Mouse (Mus musculus): ENCODE measurements around the gene Tas2r135. TPM values are rescaled to one million over a fixed set of nuclear protein-coding genes. Genes with fewer than 3 reads are reported as not detected.

Gene Tas2r135
- polyA plus RNA-seq, 1 experiment from 2014 or later: not detected

DNA sequence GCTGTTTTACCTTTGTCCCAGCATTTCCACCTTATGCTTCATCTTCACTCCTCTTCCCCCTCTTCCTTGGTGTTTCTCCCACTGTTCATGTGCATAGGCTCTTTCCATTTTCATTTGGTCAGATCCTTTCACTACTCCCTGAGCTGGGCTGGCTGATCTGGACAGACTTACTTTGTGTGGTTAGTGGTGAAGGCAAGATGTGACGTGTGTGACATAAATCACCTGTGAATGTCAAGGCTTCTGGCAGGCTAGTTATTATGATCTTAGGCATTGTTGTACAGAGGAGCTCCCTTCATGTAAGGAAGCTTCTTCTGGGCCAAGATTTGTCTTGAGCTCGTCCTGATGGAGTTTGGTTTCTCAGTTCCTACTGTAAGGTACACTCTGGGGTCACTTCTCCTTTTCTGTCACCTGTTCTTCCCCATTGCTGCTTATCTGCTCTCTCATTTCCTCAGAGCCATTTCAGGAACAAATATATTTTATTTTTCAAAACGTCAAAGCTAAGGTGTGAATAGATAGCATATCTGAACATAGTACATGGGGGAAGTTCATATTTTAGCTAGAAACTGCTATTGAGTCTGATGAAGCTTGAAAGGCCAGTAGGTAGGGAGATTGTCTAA, 8.1 kb upstream of the Tas2r135 start:
- WGBS: 79% methylated on average over 3 of the region's 3 CpGs
- Histone ChIP-seq H3K4me3 (no peak overlapping the region), H3K4me2 (no peak overlapping the region), H3K4me1 (no peaks in the 10 kb centered on the region), H3K9ac (no peak overlapping the region), H3K27ac (no peak overlapping the region), H3K9me3 (replicated peaks) (no peaks in the 10 kb centered on the region), H3K36me3 (ENCODE audit: poor library complexity, severe bottlenecking) (no peaks in the 10 kb centered on the region), H3K27me3 (no peaks in the 10 kb centered on the region)
- ATAC-seq: no peak

DNA sequence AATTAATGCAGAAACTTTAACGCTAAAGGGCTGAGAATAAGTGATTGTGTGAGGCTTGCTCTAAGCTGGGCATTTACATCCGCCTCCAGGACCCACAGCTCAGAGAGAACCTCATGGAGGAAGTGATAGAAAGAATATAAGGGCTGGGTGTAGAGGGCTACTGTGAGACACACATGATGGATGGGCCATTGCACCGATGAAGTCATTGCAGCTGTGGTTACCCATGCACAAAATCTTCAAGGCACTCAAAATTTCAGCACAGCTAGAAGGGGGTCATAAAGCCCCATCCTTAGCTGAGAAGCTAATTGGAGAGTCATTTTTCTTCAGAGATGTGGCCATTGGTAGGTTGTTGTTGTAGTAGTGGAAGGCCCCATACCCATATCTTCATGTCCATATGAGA, 6.9 kb upstream of the Tas2r135 start:
- H3K4me2 ChIP-seq: no peak overlapping the region
- H3K9me3 ChIP-seq (replicated peaks): no peaks in the 10 kb centered on the region
- no peak for ATAC-seq
- H3K4me1 ChIP-seq: no peaks in the 10 kb centered on the region
- no peak overlapping the region for H3K4me3 ChIP-seq
- no peak overlapping the region for H3K9ac ChIP-seq
- no peak overlapping the region for H3K27ac ChIP-seq
- H3K27me3 ChIP-seq: no peaks in the 10 kb centered on the region
- H3K36me3 ChIP-seq (ENCODE audit: poor library complexity, severe bottlenecking): no peaks in the 10 kb centered on the region
- 87% methylated on average over 3 of the region's 3 CpGs for WGBS

DNA sequence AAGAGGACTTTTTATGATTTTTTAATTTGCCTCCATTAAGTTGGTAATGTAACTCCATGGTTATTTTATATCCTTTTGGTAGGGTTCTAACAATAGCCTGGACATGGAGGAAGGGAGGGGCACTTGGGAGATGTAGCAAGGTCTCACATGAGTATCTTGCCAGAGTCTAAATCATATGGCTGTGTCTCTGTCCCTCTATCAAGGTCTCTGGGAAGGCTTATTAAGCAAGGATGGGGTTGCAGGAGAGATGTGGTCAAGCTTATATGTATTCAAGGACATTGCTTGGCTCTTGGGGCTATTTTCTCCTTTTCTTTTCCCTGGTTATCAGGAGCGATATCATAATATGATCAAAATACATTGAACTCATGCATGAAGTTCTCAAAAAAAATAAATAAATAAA, 6.2 kb upstream of the Tas2r135 start:
- Histone ChIP-seq H3K27me3 (no peaks in the 10 kb centered on the region), H3K4me2 (no peak overlapping the region), H3K27ac (no peak overlapping the region), H3K9ac (no peak overlapping the region), H3K9me3 (replicated peaks) (no peaks in the 10 kb centered on the region), H3K4me1 (no peaks in the 10 kb centered on the region), H3K36me3 (ENCODE audit: poor library complexity, severe bottlenecking) (no peaks in the 10 kb centered on the region), H3K4me3 (no peak overlapping the region)
- ATAC-seq: no peak
- 96% methylated on average over 1 of the region's 1 CpGs for WGBS

DNA sequence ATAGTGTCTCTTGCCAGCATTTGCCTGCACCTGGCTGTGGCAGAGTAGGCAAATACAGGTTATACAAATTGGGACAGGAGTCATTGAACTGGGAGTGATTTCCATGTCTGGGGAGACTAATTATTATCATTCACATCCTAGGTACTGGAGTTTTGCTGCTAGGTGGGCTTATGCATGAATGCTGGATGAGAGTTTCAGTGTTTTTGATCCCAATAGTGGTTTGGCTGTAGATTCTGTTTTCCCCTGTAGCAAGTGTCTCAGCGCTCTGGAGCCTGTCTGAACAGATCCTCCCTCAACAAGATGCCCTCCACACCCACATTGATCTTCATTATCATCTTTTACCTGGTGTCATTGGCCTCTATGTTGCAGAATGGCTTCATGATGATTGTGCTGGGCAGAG, 5.3 kb upstream of the Tas2r135 start, which contains the start of gene Tas2r143:
Gene Tas2r143, plus strand, starts transcription at position 301 of the 400 bp plus-strand sequence.
- Histone ChIP-seq H3K36me3 (ENCODE audit: poor library complexity, severe bottlenecking) (no peaks in the 10 kb centered on the region), H3K9me3 (replicated peaks) (no peaks in the 10 kb centered on the region), H3K4me1 (no peaks in the 10 kb centered on the region), H3K27ac (no peak within 1 kb of the TSS), H3K4me3 (no peak within 1 kb of the TSS), H3K27me3 (no peaks in the 10 kb centered on the region), H3K9ac (no peak within 1 kb of the TSS), H3K4me2 (no peak within 1 kb of the TSS)
- ATAC-seq: no peak
- 80% methylated on average over 1 of the region's 1 CpGs for WGBS

DNA sequence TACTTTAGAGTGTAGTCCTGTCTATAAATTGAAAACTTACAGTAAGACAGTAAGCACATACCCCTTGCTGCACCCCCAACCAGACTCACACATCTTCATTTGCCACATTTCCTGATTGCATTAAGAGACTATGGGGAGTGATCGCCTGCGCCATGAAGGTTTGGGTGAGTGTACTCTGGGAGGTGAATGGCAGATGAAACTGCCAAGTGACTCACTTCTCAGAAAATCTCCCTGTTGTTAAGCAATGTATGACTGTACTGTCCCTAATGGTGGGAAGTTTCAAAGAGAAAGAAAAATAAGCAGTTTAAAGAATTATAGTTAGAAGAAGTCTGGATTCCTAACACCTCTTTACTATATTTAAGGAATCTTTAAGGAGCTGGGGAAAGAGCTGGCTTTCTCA, 14.2 kb downstream of the Tas2r135 start:
- Histone ChIP-seq H3K27me3 (no peaks in the 10 kb centered on the region), H3K4me2 (no peak overlapping the region), H3K4me3 (no peak overlapping the region), H3K9ac (no peak overlapping the region), H3K27ac (no peak overlapping the region), H3K4me1 (no peaks in the 10 kb centered on the region), H3K9me3 (replicated peaks) (no peaks in the 10 kb centered on the region), H3K36me3 (ENCODE audit: poor library complexity, severe bottlenecking) (no peaks in the 10 kb centered on the region)
- 88% methylated on average over 2 of the region's 2 CpGs for WGBS
- no peak for ATAC-seq

DNA sequence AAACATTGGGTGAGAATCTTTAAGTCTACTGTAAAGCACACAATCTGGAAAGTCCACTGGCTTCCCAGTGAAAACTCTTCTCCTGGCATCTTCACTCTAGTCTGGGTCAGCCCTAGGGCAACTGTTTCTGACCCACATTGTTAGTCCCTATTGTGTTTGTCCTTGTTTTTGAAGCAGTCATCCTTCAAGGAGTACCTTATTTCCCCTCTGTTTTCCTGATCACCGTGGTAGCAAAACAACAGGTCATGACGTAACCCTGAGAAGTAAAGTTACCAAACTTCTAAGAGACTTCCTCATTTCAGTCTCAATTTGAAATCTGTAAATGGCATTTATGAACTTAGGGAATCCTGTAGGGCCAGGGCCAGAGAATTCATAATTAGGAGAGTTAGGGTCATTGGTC, 16.2 kb downstream of the Tas2r135 start:
- 81% methylated on average over 2 of the region's 2 CpGs for WGBS
- no peak overlapping the region for H3K9ac ChIP-seq
- no peak for ATAC-seq
- no peak overlapping the region for H3K4me3 ChIP-seq
- no peaks in the 10 kb centered on the region for H3K27me3 ChIP-seq
- H3K36me3 ChIP-seq (ENCODE audit: poor library complexity, severe bottlenecking): no peaks in the 10 kb centered on the region
- no peak overlapping the region for H3K4me2 ChIP-seq
- H3K9me3 ChIP-seq (replicated peaks): no peaks in the 10 kb centered on the region
- no peaks in the 10 kb centered on the region for H3K4me1 ChIP-seq
- no peak overlapping the region for H3K27ac ChIP-seq

DNA sequence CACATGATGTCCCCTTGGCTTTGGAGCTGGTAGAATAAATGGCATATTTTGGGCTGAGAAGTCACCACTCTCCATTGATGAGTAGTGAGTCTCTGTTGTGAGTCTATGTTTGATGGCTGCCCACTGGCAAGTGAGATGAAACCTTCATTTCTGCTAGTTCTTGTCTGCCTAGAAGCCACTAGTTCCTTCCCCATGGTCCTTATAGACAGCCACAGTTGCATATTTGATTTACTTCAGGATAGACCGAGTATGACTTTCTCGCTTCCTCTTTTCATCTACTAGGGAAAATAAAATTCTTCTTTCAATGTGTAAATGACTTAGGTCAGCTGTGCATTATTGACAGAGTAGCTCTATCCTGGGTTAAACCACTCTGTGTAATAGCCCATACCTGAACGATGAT, 19.2 kb downstream of the Tas2r135 start:
- 94% methylated on average over 3 of the region's 3 CpGs for WGBS
- Histone ChIP-seq H3K27me3 (no peaks in the 10 kb centered on the region), H3K4me2 (no peak overlapping the region), H3K4me3 (no peak overlapping the region), H3K9ac (no peak overlapping the region), H3K36me3 (ENCODE audit: poor library complexity, severe bottlenecking) (no peaks in the 10 kb centered on the region), H3K27ac (no peak overlapping the region), H3K4me1 (no peaks in the 10 kb centered on the region), H3K9me3 (replicated peaks) (no peaks in the 10 kb centered on the region)
- no peak for ATAC-seq

DNA sequence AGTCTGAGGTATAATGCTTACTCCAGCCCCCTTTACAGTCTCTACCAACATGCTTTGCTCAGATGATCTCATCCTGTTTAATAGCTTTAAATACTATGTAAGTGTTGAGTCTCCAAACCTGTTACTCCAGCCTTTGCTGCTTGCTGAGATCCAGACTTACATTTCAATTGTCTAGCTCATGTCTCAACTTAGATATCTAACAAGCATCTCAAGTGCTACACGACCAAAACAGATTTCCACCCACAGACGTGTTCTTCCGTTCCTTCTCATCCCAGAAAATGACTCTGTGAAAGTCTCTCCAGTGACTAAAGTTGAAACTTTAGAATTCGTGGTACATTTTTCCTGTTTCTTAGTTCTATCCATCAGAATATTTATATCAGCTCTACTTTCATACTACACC, 21.1 kb downstream of the Tas2r135 start:
- WGBS: 89% methylated on average over 4 of the region's 4 CpGs
- Histone ChIP-seq H3K4me3 (no peak overlapping the region), H3K27me3 (no peaks in the 10 kb centered on the region), H3K4me1 (no peaks in the 10 kb centered on the region), H3K36me3 (ENCODE audit: poor library complexity, severe bottlenecking) (no peaks in the 10 kb centered on the region), H3K9ac (no peak overlapping the region), H3K4me2 (no peak overlapping the region), H3K9me3 (replicated peaks) (no peaks in the 10 kb centered on the region), H3K27ac (no peak overlapping the region)
- ATAC-seq: no peak

DNA sequence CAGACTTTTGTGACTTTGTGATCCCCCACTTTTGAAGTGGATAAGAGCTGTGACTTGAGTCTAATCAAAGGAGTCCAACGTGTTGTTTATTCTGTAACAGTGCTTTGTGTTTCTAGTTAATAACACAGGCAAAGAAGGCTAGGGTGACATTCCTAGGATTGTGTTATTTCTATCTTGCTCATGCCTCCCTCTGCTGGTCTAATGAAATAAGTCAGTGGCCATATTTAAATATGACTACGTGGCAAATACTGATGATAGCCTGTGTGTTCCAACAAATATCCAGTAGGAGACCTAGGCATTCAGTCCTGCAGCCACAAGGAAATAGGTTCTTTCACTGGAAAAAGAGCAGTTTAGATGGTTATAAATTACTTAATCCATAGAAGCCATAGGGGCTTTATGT, 28.3 kb downstream of the Tas2r135 start:
- no peaks in the 10 kb centered on the region for H3K36me3 ChIP-seq (ENCODE audit: poor library complexity, severe bottlenecking)
- H3K4me3 ChIP-seq: no peak overlapping the region
- no peak overlapping the region for H3K9ac ChIP-seq
- no peak overlapping the region for H3K27ac ChIP-seq
- ATAC-seq: no peak
- WGBS: 74% methylated on average over 2 of the region's 2 CpGs
- H3K9me3 ChIP-seq (replicated peaks): no peaks in the 10 kb centered on the region
- no peak overlapping the region for H3K4me2 ChIP-seq
- H3K27me3 ChIP-seq: no peaks in the 10 kb centered on the region
- H3K4me1 ChIP-seq: no peaks in the 10 kb centered on the region

DNA sequence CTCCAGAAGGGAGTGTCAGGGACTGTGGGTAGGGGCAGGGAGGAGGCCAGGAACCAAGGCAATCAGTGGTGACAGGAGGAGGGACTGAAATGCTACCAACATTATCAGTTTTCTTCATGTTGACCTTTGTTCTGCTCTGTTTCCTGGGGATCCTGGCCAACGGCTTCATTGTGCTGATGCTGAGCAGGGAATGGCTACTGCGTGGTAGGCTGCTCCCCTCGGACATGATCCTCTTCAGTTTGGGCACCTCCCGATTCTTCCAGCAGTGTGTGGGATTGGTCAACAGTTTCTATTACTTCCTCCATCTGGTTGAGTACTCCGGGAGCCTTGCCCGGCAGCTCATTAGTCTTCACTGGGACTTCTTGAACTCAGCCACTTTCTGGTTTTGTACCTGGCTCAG, 29.2 kb downstream of the Tas2r135 start, which contains the start of gene Tas2r126:
Gene Tas2r126, plus strand, starts transcription at position 90 of the 400 bp plus-strand sequence.
- Histone ChIP-seq H3K27ac (no peak within 1 kb of the TSS), H3K4me2 (no peak within 1 kb of the TSS), H3K4me1 (no peaks in the 10 kb centered on the region), H3K9ac (no peak within 1 kb of the TSS), H3K36me3 (ENCODE audit: poor library complexity, severe bottlenecking) (no peaks in the 10 kb centered on the region), H3K9me3 (replicated peaks) (no peaks in the 10 kb centered on the region), H3K27me3 (no peaks in the 10 kb centered on the region), H3K4me3 (no peak within 1 kb of the TSS)
- no peak for ATAC-seq
- 90% methylated on average over 6 of the region's 6 CpGs for WGBS

DNA sequence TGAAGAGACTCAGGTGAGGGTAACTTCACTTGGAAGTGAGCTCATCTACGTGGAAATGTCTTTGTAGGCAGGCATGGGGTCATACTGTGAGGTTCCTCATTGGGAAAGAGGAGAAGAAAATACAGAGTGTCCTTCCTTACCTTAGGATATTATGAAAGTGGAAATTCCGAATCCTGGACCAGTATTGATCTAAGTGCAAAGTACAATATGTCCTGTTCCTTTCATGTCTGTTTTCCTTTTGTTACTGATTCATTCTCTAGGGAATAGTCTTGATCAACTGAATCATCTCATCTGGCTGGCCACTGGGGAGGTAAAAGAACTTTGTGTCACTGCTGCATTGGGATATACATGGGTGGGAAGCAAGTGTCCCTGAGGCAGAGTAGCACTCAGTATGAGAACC, 30.3 kb downstream of the Tas2r135 start:
- Histone ChIP-seq H3K9ac (no peak overlapping the region), H3K27me3 (no peaks in the 10 kb centered on the region), H3K4me3 (no peak overlapping the region), H3K9me3 (replicated peaks) (no peaks in the 10 kb centered on the region), H3K27ac (no peak overlapping the region), H3K4me2 (no peak overlapping the region), H3K36me3 (ENCODE audit: poor library complexity, severe bottlenecking) (no peaks in the 10 kb centered on the region), H3K4me1 (no peaks in the 10 kb centered on the region)
- 68% methylated on average over 2 of the region's 2 CpGs for WGBS
- no peak for ATAC-seq

DNA sequence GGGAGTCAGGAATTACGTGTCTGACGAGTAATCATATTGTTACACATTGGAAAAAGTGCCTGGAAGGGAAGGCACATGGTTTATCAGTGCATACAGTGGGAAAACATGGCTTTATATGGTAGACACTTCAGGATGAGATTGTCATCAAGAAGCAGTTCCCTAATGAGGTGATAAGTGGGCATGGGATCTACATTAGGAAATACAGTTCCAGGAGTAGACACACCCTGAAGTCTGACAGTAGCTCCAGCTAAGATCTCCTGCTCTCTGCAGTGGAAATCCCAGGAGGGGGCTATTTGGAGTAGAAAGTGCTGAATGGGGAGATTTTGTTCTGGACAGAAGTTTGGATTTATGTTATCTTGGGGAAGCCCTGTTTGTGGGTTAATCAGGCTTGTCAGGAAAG, 36.2 kb downstream of the Tas2r135 start:
- no peak for ATAC-seq
- WGBS: 86% methylated on average over 2 of the region's 2 CpGs

DNA sequence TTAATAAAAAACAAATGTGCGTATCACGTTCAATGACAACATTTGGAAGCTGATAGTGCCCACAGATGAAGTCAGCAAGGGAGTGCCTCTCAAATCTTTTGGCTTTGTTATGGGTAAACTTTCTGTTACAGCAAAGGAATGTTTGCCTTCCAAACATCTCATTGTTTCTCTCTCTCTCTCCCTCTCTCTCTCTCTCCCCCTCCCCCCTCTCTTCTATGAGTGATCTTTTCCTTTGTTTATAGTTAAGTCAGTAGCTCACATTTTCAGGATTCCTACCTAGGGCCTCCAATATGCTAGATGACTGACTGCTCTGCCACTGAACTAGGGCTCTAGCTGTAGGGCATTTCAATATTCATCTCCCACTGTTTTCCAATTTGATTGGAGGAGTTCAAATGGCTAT, 39.3 kb downstream of the Tas2r135 start:
- Histone ChIP-seq H3K27me3 (no peaks in the 10 kb centered on the region), H3K4me1 (no peaks in the 10 kb centered on the region), H3K36me3 (ENCODE audit: poor library complexity, severe bottlenecking) (no peaks in the 10 kb centered on the region), H3K9me3 (replicated peaks) (no peaks in the 10 kb centered on the region), H3K4me2 (no peak overlapping the region), H3K4me3 (no peak overlapping the region), H3K27ac (no peak overlapping the region), H3K9ac (no peak overlapping the region)
- ATAC-seq: no peak
- WGBS: 91% methylated on average over 2 of the region's 2 CpGs

More for the DNA sequence above, 36.2 kb downstream of the Tas2r135 start:
- H3K4me2 ChIP-seq: no peak overlapping the region
- H3K9ac ChIP-seq: no peak overlapping the region
- no peak overlapping the region for H3K4me3 ChIP-seq
- H3K4me1 ChIP-seq: no peaks in the 10 kb centered on the region
- H3K36me3 ChIP-seq (ENCODE audit: poor library complexity, severe bottlenecking): no peaks in the 10 kb centered on the region
- no peaks in the 10 kb centered on the region for H3K27me3 ChIP-seq
- no peak overlapping the region for H3K27ac ChIP-seq
- H3K9me3 ChIP-seq (replicated peaks): no peaks in the 10 kb centered on the region

Data from forebrain, embryonic 13.5 days (tissue).